Mouse (Mus musculus): ENCODE measurements around the gene Pard3b. TPM values are rescaled to one million over a fixed set of nuclear protein-coding genes. Genes with fewer than 3 reads are reported as not detected.

The Pard3b gene
- polyA plus RNA-seq, 1 experiment, result 5.6 TPM

DNA sequence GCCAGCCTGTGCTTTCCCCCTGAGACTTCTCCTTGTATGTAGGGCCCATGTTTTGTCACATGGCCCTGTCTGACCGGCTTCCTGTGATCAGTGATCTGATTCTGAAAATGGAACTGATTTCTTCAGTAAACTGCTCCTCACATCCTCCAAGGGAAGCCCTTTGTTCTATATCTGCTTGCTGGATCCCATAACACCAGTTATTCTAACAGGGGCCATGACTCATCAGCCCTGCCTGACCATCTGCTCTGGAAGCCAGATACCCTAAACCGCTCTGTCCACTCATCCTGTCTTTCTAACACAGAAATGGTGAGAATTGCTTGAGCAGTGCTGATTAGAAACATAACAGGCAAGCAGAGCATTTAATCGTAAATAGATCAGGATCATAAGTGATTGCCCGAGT is 910.3 kb downstream of the Pard3b start:
- no peaks in the 10 kb centered on the region for H3K36me3 ChIP-seq (replicated peaks; ENCODE audit: low read length)
- no peaks in the 10 kb centered on the region for H3K27me3 ChIP-seq (replicated peaks)
- H3K4me3 ChIP-seq (replicated peaks), result no peak overlapping the region
- TF ChIP-seq FLI1 (IDR thresholded peaks at IDR 0.05; ENCODE audit: low read length), result no peak
- no peak for TF ChIP-seq GATA1 (IDR thresholded peaks at IDR 0.05; ENCODE audit: borderline replicate concordance, low read length)
- H3K9me3 ChIP-seq, result peaks cover 10% of the 10 kb centered on the region; the same call in 1 of the 2 replicates
- peaks cover 2% of the 10 kb centered on the region; the same call in 1 of the 2 replicates for H3K4me1 ChIP-seq

DNA sequence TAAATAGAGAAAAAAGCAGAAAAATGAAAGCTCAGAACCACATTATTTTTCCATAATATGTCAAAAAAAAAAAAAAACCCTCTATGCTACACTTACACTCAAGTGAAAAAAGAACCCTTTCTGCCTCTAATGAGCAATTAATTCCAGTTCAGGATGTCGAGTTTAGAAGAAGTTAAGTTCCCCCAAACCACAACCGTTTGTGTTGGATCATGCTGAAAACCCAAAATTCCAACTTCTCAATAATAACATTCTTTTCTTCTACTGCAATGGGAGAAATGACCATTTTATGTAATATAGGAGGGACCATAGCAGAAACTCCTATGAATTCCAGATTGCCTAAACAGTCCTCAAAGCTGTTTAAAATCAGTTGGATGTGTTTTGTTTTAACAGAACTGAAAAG is 911.9 kb downstream of the Pard3b start:
- Histone ChIP-seq H3K27me3 (replicated peaks) (no peaks in the 10 kb centered on the region), H3K4me3 (replicated peaks) (no peak overlapping the region), H3K9me3 (peaks cover 10% of the 10 kb centered on the region; the same call in 1 of the 2 replicates), H3K4me1 (peaks cover 2% of the 10 kb centered on the region; the same call in 1 of the 2 replicates), H3K36me3 (replicated peaks; ENCODE audit: low read length) (no peaks in the 10 kb centered on the region)
- no peak for TF ChIP-seq FLI1 (IDR thresholded peaks at IDR 0.05; ENCODE audit: low read length)

GRCm38 (mm10) chr1:62551516-62551915 is 912.9 kb downstream of the Pard3b start:
- Histone ChIP-seq H3K9me3 (peaks cover 10% of the 10 kb centered on the region; the same call in 1 of the 2 replicates), H3K27me3 (replicated peaks) (no peaks in the 10 kb centered on the region), H3K4me1 (peaks cover 2% of the 10 kb centered on the region; the same call in 1 of the 2 replicates), H3K4me3 (replicated peaks) (no peak overlapping the region), H3K36me3 (replicated peaks; ENCODE audit: low read length) (no peaks in the 10 kb centered on the region)
- TF ChIP-seq FLI1 (IDR thresholded peaks at IDR 0.05; ENCODE audit: low read length) (no peak), GATA1 (IDR thresholded peaks at IDR 0.05; ENCODE audit: borderline replicate concordance, low read length) (no peak)

- H3K4me3 ChIP-seq (replicated peaks), result no peak overlapping the region
- H3K27me3 ChIP-seq (replicated peaks), result no peaks in the 10 kb centered on the region
- no peak for TF ChIP-seq GATA1 (IDR thresholded peaks at IDR 0.05; ENCODE audit: borderline replicate concordance, low read length)
- H3K4me1 ChIP-seq, result peaks cover 4% of the 10 kb centered on the region; the same call in 1 of the 2 replicates
- no peaks in the 10 kb centered on the region for H3K36me3 ChIP-seq (replicated peaks; ENCODE audit: low read length)
- peaks cover 5% of the 10 kb centered on the region; the same call in 1 of the 2 replicates for H3K9me3 ChIP-seq
These were observed 917.2 kb downstream of the Pard3b start for GRCm38 (mm10) chr1:62555838-62556237.

GRCm38 (mm10) chr1:62562987-62563386 is 924.4 kb downstream of the Pard3b start:
- Histone ChIP-seq H3K27me3 (replicated peaks) (no peaks in the 10 kb centered on the region), H3K4me1 (peaks cover 4% of the 10 kb centered on the region; the same call in 1 of the 2 replicates), H3K4me3 (replicated peaks) (no peak overlapping the region), H3K36me3 (replicated peaks; ENCODE audit: low read length) (no peaks in the 10 kb centered on the region), H3K9me3 (peaks cover 8% of the 10 kb centered on the region; the same call in 1 of the 2 replicates)
- TF ChIP-seq FLI1 (IDR thresholded peaks at IDR 0.05; ENCODE audit: low read length) (no peak), GATA1 (IDR thresholded peaks at IDR 0.05; ENCODE audit: borderline replicate concordance, low read length) (no peak)

DNA sequence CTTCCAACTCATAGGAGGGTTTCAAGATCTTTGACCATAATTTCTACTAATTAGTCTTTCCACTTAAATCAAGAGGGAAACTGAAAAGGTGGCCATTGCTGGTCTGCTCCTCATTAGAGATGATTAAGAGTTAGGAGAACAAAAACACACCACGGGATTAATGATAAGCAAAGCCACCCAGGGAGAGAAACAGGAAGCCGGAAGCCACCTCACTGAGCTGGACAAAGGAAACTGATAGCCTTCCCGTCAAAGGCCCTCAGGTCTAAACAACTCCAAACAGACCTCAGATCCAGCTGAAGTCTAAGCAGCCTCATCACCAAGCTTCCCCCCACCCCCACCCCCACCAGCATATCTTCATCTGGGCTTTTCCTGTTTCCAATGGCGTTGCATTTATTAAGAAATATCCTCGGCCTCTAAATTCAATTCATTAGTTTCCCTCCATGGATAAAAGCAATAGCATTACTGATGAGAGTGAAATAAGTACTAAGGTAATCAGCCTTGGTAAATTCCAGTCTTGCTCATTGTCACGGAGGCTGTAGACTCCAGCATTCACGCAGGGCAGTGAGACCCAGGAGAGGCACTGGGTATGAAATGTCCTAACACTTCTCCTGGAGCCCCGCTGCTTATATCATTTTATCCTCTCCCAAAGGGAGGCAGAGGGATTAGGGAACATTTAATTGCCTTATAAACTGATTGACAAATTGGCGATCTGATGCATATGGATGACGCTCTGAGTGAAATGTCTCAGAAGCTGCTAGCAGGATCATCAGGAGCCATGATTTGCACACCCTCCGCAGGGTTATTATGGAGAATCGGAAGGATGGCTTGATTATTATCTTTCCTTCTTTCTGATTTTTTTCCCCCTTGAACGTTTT is 925.9 kb downstream of the Pard3b start:
- TF ChIP-seq GATA1 (IDR thresholded peaks at IDR 0.05; ENCODE audit: borderline replicate concordance, low read length) (no peak), FLI1 (IDR thresholded peaks at IDR 0.05; ENCODE audit: low read length) (no peak)
- H3K4me1 ChIP-seq, result no peaks in the 10 kb centered on the region
- H3K36me3 ChIP-seq (replicated peaks; ENCODE audit: low read length), result no peaks in the 10 kb centered on the region
- no peak overlapping the region for H3K4me3 ChIP-seq (replicated peaks)
- no peaks in the 10 kb centered on the region for H3K27me3 ChIP-seq (replicated peaks)
- peaks cover 5% of the 10 kb centered on the region; the same call in 1 of the 2 replicates for H3K9me3 ChIP-seq

DNA sequence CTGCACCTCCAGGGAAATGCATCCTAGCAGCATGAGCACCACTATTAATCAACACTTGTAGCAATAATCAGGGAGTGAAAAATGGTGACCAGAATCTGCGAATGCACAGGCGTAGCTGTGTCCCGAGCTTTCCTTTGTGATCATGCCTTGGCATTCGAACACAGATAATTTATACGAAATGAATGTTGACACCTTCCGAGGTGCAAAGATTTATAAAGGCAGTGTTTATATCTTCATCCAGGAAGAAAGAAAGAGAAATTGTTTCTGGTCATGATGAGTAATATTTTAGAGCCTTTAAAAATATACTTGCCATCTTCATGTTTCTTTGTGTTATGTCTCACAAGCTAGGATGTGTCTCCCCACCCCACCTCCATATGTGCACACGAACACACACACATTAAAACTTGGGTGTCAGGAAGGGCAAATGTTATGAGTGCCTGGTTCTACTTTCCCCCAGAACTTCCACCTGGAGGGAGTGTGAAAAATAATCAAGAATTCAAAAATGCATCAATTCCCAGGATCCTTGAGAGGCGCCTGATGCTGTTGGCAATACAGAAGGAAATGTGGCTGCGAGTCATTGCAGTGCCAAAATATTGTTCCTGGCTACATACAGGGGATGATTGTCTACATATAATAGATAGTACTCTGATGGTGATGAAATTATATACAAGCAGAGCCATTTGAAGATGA is 926.6 kb downstream of the Pard3b start:
- Histone ChIP-seq H3K36me3 (replicated peaks; ENCODE audit: low read length) (no peaks in the 10 kb centered on the region), H3K4me3 (replicated peaks) (no peak overlapping the region), H3K9me3 (0 out of 2 replicates have a peak, but pooled peaks cover 3% of the 10 kb centered on the region), H3K4me1 (no peaks in the 10 kb centered on the region), H3K27me3 (replicated peaks) (no peaks in the 10 kb centered on the region)
- TF ChIP-seq FLI1 (IDR thresholded peaks at IDR 0.05; ENCODE audit: low read length) (no peak), GATA1 (IDR thresholded peaks at IDR 0.05; ENCODE audit: borderline replicate concordance, low read length) (no peak)

GRCm38 (mm10) chr1:62566596-62566995 is 928.0 kb downstream of the Pard3b start:
- Histone ChIP-seq H3K9me3 (peaks cover 9% of the 10 kb centered on the region), H3K4me3 (replicated peaks) (no peak overlapping the region), H3K4me1 (no peaks in the 10 kb centered on the region), H3K36me3 (replicated peaks; ENCODE audit: low read length) (no peaks in the 10 kb centered on the region), H3K27me3 (replicated peaks) (no peaks in the 10 kb centered on the region)
- TF ChIP-seq FLI1 (IDR thresholded peaks at IDR 0.05; ENCODE audit: low read length) (no peak), GATA1 (IDR thresholded peaks at IDR 0.05; ENCODE audit: borderline replicate concordance, low read length) (no peak)

GRCm38 (mm10) chr1:62576939-62577590 is 938.4 kb downstream of the Pard3b start:
- TF ChIP-seq GATA1 (IDR thresholded peaks at IDR 0.05; ENCODE audit: borderline replicate concordance, low read length) (no peak), FLI1 (IDR thresholded peaks at IDR 0.05; ENCODE audit: low read length) (no peak)
- H3K4me1 ChIP-seq, result no peaks in the 10 kb centered on the region
- H3K27me3 ChIP-seq (replicated peaks), result no peaks in the 10 kb centered on the region
- H3K4me3 ChIP-seq (replicated peaks), result no peak overlapping the region
- H3K9me3 ChIP-seq, result no peaks in the 10 kb centered on the region
- no peaks in the 10 kb centered on the region for H3K36me3 ChIP-seq (replicated peaks; ENCODE audit: low read length)

Measured in megakaryocyte, embryonic 14.5 days (primary cell).